Comparison of ENCODE assay signal across 25 mouse cellular contexts in genomic region chrX:159387105-159387504, GRCm38 (mm10). TPM values are rescaled to one million over a fixed set of nuclear protein-coding genes. Genes with fewer than 3 reads are reported as not detected.
A peak's percentile ranks its signal among the peaks of the same experiment; 100 is the strongest.
DNase-seq lines count a peak whose midpoint lies in the region; ATAC-seq and TF ChIP-seq lines count a peak whose summit lies in the region.
"Had no signal": no experiment of that assay in that cellular context is flagged by ENCODE, and none has a peak within 500 bp of the region (broad histone marks: within the 10 kb centered on the region; RNA-seq: fewer than 3 reads in every experiment).

No protein-coding gene starts in this region.

- no peaks in the 10 kb centered on the region for H3K9me3 ChIP-seq in midbrain, embryonic 13.5 days
- no peaks in the 10 kb centered on the region for H3K9me3 ChIP-seq in midbrain, embryonic 16.5 days (replicated peaks; ENCODE audit: control insufficient read depth, low read length, poor library complexity, severe bottlenecking)
- no peaks in the 10 kb centered on the region for H3K9me3 ChIP-seq in neural tube, embryonic 13.5 days
- H3K9me3 ChIP-seq: embryonic facial prominence, embryonic 15.5 days; forebrain, embryonic 12.5 days; forebrain, embryonic 15.5 days; G1E; hindbrain, embryonic 12.5 days; hindbrain, embryonic 15.5 days had no signal

- WGBS in midbrain, embryonic 13.5 days: 75% methylated on average over 9 of the region's 9 CpGs
- WGBS in midbrain, embryonic 16.5 days: 80% methylated on average over 9 of the region's 9 CpGs
- 75% methylated on average over 9 of the region's 9 CpGs for WGBS in neural tube, embryonic 13.5 days

- H3K36me3 ChIP-seq in midbrain, embryonic 13.5 days: peaks cover 7% of the 10 kb centered on the region
- peaks cover 6% of the 10 kb centered on the region for H3K36me3 ChIP-seq in midbrain, embryonic 16.5 days (ENCODE audit: control insufficient read depth, insufficient read depth, low read length)
- H3K36me3 ChIP-seq in neural tube, embryonic 13.5 days: peaks cover 9% of the 10 kb centered on the region
- H3K36me3 ChIP-seq: embryonic facial prominence, embryonic 15.5 days; forebrain, embryonic 15.5 days; hindbrain, embryonic 12.5 days had no signal

- H3K27ac ChIP-seq in midbrain, embryonic 13.5 days: no peak overlapping the region
- no peak overlapping the region for H3K27ac ChIP-seq in midbrain, embryonic 16.5 days (ENCODE audit: low read length)
- H3K27ac ChIP-seq in neural tube, embryonic 13.5 days (replicated peaks): peak overlapping the region; percentile 23; the same call in 1 of the 2 replicates
- H3K27ac ChIP-seq: embryonic facial prominence, embryonic 15.5 days; forebrain, embryonic 12.5 days; forebrain, embryonic 15.5 days; hindbrain, embryonic 12.5 days; hindbrain, embryonic 15.5 days had no signal

- no peak for TF ChIP-seq CTCF in brain, embryonic 14.5 days (IDR thresholded peaks at IDR 0.05; ENCODE audit: borderline replicate concordance, extremely low read depth, insufficient read depth, insufficient read length)

- no peak overlapping the region for H3K4me3 ChIP-seq in midbrain, embryonic 13.5 days (replicated peaks)
- H3K4me3 ChIP-seq in midbrain, embryonic 16.5 days (ENCODE audit: low read depth, low read length): no peak overlapping the region
- H3K4me3 ChIP-seq in neural tube, embryonic 13.5 days: no peak overlapping the region
- H3K4me3 ChIP-seq: embryonic facial prominence, embryonic 15.5 days; forebrain, embryonic 12.5 days; forebrain, embryonic 15.5 days; hindbrain, embryonic 12.5 days; hindbrain, embryonic 15.5 days had no signal

- H3K9ac ChIP-seq in midbrain, embryonic 13.5 days (replicated peaks): no peak overlapping the region
- no peak overlapping the region for H3K9ac ChIP-seq in midbrain, embryonic 16.5 days (ENCODE audit: low read depth, low read length)
- no peak overlapping the region for H3K9ac ChIP-seq in neural tube, embryonic 13.5 days
- H3K9ac ChIP-seq: embryonic facial prominence, embryonic 15.5 days; forebrain, embryonic 12.5 days; forebrain, embryonic 15.5 days; hindbrain, embryonic 12.5 days; hindbrain, embryonic 15.5 days had no signal

- H3K4me2 ChIP-seq in midbrain, embryonic 13.5 days (replicated peaks): no peak overlapping the region
- H3K4me2 ChIP-seq in midbrain, embryonic 16.5 days (ENCODE audit: low read length): no peak overlapping the region
- H3K4me2 ChIP-seq in neural tube, embryonic 13.5 days: no peak overlapping the region
- H3K4me2 ChIP-seq: embryonic facial prominence, embryonic 15.5 days; forebrain, embryonic 12.5 days; forebrain, embryonic 15.5 days; heart, embryonic 11.5 days; hindbrain, embryonic 12.5 days; hindbrain, embryonic 15.5 days had no signal

- ATAC-seq in midbrain, embryonic 13.5 days: 0 out of 2 replicates have a peak, but pooled peaks have one; percentile 20
- no peak for ATAC-seq in midbrain, embryonic 16.5 days
- no peak for ATAC-seq in neural tube, embryonic 13.5 days (ENCODE audit: low read depth)
- ATAC-seq: activated CD4-positive, CD25-positive, alpha-beta regulatory T cell, adult 4 months; forebrain, embryonic 15.5 days had no signal

- no peak for DNase-seq in neural tube, embryonic 10.5 days (ENCODE audit: extremely low spot score, low spot score)
- DNase-seq in brain, embryonic 14.5 days (ENCODE audit: low read depth): peak; percentile 22
- DNase-seq in layer of hippocampus, postnatal 10 days (ENCODE audit: low spot score in 2 of 2): no peak
- DNase-seq in right cerebral cortex, postnatal 10 days (ENCODE audit: low spot score in 2 of 2): no peak
- DNase-seq: adrenal gland, postnatal 10 days; B cell, adult 2 months; cerebellum, adult 11-12 months; cerebellum, adult 8-10 months; cerebellum, postnatal 10 days; cerebellum, postnatal 36 days; embryo, embryonic 11 days; gastrocnemius, postnatal 25 days; heart, adult 11 months had no signal

- no peaks in the 10 kb centered on the region for H3K27me3 ChIP-seq in midbrain, embryonic 13.5 days
- H3K27me3 ChIP-seq in midbrain, embryonic 16.5 days (ENCODE audit: control insufficient read depth, insufficient read depth, low read depth, low read length): no peaks in the 10 kb centered on the region
- no peaks in the 10 kb centered on the region for H3K27me3 ChIP-seq in neural tube, embryonic 13.5 days
- H3K27me3 ChIP-seq: CH12.LX; embryonic facial prominence, embryonic 15.5 days; forebrain, embryonic 12.5 days; forebrain, embryonic 15.5 days; hindbrain, embryonic 12.5 days; hindbrain, embryonic 15.5 days had no signal

- H3K4me1 ChIP-seq in midbrain, embryonic 13.5 days (replicated peaks): no peaks in the 10 kb centered on the region
- no peaks in the 10 kb centered on the region for H3K4me1 ChIP-seq in midbrain, embryonic 16.5 days (ENCODE audit: control insufficient read depth, insufficient read depth, low read length)
- H3K4me1 ChIP-seq in neural tube, embryonic 13.5 days (replicated peaks): no peaks in the 10 kb centered on the region
- H3K4me1 ChIP-seq: embryonic facial prominence, embryonic 15.5 days; forebrain, embryonic 12.5 days; forebrain, embryonic 15.5 days; hindbrain, embryonic 12.5 days; hindbrain, embryonic 15.5 days had no signal

- TF ChIP-seq POLR2A in brain, embryonic 14.5 days (IDR thresholded peaks at IDR 0.05; ENCODE audit: borderline replicate concordance, extremely low read depth, insufficient read depth, insufficient read length, poor library complexity, severe bottlenecking): no peak

RNA-seq across cellular contexts. Expression of gene Eif1ax, which starts 15.1 kb away (rescaled TPM):
- 113 TPM in 2 replicates for polyA plus RNA-seq in midbrain, embryonic 13.5 days (2015; fragmentation: Nextera tagmentation; extraction: Ambion mirVana)
- polyA plus RNA-seq in midbrain, embryonic 16.5 days (2015; fragmentation: Nextera tagmentation; extraction: Ambion mirVana): 91.2 and 97.3 TPM in 2 replicates
- polyA plus RNA-seq in neural tube, embryonic 13.5 days (2015; fragmentation: Nextera tagmentation; extraction: Ambion mirVana): 108 and 118 TPM in 2 replicates
- 84.3 and 101 TPM in 2 replicates for polyA plus RNA-seq in brain, embryonic 14.5 days (2012; rRNA removed)
- 100 to 1,000 TPM; 151 to 170 TPM for total RNA-seq in layer of hippocampus, postnatal 10 days (2021)

RNA-seq across cellular contexts. Expression of gene Map7d2, which starts 27.3 kb away (rescaled TPM):
- polyA plus RNA-seq in midbrain, embryonic 13.5 days (2015; fragmentation: Nextera tagmentation; extraction: Ambion mirVana): 23.7 and 26.1 TPM in 2 replicates
- 42.8 and 44.8 TPM in 2 replicates for polyA plus RNA-seq in midbrain, embryonic 16.5 days (2015; fragmentation: Nextera tagmentation; extraction: Ambion mirVana)
- polyA plus RNA-seq in neural tube, embryonic 13.5 days (2015; fragmentation: Nextera tagmentation; extraction: Ambion mirVana): 33.8 and 34.4 TPM in 2 replicates
- 8.2 and 15.0 TPM in 2 replicates for polyA plus RNA-seq in brain, embryonic 14.5 days (2012; rRNA removed)
- 10 to 100 TPM; 64.3 to 87.6 TPM for total RNA-seq in layer of hippocampus, postnatal 10 days (2021)
- polyA plus RNA-seq: activated CD4-positive, CD25-positive, alpha-beta regulatory T cell, adult 4 months; G1E had no signal
